Mouse (Mus musculus): ENCODE data around the gene Nck2.
"Not testable (repeated sequence)": the region's sequence is repeated elsewhere in the genome, so short reads cannot be mapped to it uniquely, and the experiment has no call there.

Nck2 gene

DNA sequence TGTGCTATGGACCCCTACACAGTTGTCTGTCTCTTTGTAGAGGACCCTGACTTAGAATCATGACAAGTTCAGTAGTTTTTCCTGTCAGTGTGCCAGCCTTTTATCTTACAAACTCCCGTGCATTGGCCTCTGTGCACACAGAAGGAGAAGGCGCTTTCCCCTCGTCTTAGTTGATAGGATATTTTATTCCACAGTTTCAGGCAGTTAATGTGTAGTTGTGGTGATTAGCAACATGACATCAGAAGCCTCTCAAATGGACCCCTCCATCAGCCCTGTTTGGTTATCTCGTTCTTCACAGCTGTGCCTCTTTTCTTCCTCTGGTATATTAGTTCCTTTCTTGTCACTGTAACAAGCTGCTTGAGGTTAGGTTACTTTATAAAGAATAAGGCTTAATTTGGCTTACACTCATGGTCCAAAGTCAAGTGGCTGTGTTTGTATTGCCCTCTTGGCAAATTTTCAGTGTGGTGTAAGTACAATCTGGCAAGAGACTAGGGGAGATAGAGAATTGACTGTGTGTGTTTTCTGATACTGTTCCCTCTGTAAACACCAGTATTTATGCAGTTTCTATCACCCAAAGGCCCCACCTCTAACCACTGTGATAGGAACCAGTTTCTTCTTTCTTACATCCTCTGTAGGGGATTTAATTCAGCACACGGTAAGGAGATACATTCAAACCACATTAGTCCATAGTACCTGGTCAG lies 89.8 kb downstream of the Nck2 start:
- no peak for DNase-seq (ENCODE audit: extremely low spot score, low spot score)

DNA sequence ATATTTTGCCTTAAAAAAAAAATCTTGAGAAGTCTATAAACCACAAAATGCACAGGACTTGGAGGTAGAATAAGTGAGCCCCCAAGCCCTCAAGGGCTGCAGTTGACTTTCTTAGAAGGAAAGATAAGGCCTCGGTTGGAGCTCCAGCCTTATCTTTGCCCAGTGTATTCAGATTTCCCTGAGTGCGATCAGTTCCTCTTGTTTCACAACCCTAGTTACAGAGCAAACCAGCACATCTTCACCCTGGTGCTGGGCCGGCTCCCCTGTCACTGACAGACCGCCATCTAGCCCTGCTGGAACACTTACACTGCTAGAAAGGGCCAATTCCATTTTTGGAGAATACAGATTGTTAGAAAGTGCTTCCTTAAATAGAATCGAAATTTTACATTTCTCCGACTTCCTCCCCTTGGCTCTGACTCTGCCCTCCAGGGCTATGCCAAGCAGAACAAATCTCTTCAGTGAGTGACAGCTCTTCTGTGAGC lies 91.2 kb downstream of the Nck2 start:
- DNase-seq (ENCODE audit: extremely low spot score, low spot score), result no peak

- DNase-seq (ENCODE audit: extremely low spot score, low spot score), result no peak
Measured at GRCm38 (mm10) chr1:43536266-43536665, 91.9 kb downstream of the Nck2 start.

- no peak for DNase-seq (ENCODE audit: extremely low spot score, low spot score)
Measured at GRCm38 (mm10) chr1:43537021-43537420, 92.6 kb downstream of the Nck2 start.

GRCm38 (mm10) chr1:43537496-43537895 lies 93.1 kb downstream of the Nck2 start:
- no peak for DNase-seq (ENCODE audit: extremely low spot score, low spot score)

DNA sequence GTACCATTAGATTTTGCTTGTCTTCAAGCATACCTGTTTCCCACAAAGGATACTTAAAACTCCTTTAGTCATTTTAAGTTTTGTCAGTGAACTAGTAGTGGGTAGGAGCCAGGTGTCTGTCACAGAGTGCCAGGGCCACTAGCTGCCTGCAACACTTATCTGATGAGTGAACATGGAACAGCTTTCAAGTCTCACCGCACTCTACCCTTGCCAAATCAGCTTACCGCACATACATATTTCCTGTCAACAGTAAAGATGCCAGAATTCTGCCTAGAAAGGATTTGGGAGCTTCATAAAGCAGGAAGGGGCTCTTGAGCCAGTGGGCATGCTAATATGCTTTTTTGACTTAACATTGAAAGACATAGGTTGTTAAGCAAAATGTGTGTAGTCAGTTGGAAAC lies 94.3 kb downstream of the Nck2 start:
- DNase-seq (ENCODE audit: extremely low spot score, low spot score), result no peak

- DNase-seq (ENCODE audit: extremely low spot score, low spot score), result no peak
Measured at GRCm38 (mm10) chr1:43539689-43540380, 95.5 kb downstream of the Nck2 start.

DNA sequence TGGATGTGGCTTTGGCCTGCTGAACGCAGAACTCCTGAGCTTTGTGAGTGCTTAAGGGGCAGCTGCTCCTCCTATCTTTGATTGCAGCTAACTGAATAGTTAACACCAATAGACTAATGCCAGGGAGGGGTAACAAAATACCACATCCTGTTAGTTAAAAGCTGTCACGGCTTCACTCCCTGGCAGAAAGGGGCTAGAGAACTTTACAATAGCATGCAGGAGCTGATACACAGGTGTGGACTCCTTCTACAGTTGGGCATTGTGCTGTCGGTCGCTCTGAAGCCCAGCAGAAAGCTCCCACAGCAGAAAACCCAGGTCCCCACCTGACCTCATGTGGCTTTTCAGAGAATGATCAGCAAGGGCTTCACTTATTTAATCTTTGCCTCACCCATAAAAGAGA lies 98.0 kb downstream of the Nck2 start:
- DNase-seq (ENCODE audit: extremely low spot score, low spot score), result no peak

DNA sequence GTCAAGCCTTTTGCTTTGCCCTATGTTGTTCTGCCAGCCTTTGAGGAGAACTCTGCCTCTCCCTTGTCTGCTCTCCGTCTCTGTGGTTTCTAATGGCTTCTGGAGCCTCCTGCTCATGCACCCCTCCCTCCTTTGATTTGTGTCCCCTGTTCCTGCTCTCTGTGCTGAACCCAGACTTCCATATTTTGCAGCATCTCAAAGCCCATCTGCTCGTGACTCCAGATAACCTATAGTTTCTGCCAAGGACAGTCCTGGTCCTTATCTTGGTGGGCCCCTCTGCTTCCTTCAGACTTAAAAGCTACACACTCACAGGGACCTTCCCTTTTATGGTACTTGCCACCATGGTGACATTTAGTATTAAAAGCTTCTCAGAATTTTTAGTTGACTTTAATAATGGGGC lies 103.3 kb downstream of the Nck2 start:
- no peak for DNase-seq (ENCODE audit: extremely low spot score, low spot score)

GRCm38 (mm10) chr1:43548749-43549148 lies 104.4 kb downstream of the Nck2 start:
- DNase-seq (ENCODE audit: extremely low spot score, low spot score), result no peak

GRCm38 (mm10) chr1:43550525-43550924 lies 106.1 kb downstream of the Nck2 start:
- DNase-seq (ENCODE audit: extremely low spot score, low spot score), result no peak

GRCm38 (mm10) chr1:43553989-43554679 lies 109.8 kb downstream of the Nck2 start:
- DNase-seq (ENCODE audit: extremely low spot score, low spot score), result not testable (repeated sequence)

GRCm38 (mm10) chr1:43555222-43555974 lies 111.0 kb downstream of the Nck2 start:
- DNase-seq (ENCODE audit: extremely low spot score, low spot score), result no peak

DNA sequence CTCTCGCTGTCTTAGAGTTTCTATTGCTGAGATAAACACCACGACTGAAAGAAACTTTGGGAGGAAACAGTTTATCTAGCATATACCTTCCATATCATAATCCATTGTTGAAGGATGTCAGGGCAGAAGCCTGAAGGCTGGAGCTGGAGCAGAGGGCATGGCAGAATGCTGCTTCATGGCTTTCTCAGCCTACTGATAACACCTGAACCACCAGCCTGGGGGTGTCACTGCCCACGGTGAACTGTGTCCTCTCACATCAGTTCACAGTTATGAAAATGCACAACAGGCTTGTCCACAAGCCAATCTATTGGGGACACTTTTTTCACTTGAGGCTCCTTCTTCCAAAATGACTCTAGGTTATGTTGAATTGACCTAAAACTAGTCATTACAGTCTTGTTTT lies 114.0 kb downstream of the Nck2 start:
- DNase-seq (ENCODE audit: extremely low spot score, low spot score), result no peak

DNA sequence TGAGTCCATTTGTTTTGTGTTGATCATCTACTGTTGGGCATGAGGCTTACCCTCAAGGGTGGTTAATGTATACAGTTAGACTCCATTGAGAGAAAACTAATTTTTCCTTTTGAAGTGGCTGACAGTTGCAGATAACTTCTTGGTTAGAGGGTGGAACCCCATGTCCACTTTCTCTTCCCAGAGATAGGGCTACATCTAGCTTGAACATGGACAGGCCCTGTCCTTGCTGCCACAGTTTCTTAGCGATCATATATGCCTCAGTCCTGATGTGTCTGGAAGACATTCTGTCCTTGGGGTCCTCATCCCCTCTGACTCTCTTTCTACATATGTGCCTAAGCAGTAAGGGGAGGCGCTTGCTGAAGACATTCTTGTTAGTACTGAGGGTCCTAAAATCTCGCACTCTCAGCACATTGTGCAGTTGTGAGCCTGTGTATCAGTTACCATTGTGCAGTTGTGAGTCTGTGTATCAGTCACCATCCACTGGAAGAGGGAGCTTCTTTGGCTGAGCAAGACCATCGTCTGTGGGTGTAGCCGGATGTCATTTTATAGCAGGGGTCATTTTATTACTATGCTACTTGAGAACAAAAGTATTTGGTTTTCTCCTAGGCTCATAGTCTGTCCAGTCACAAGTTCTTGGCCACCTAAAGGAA lies 114.8 kb downstream of the Nck2 start:
- DNase-seq (ENCODE audit: extremely low spot score, low spot score), result no peak

- DNase-seq (ENCODE audit: extremely low spot score, low spot score), result no peak
Measured at GRCm38 (mm10) chr1:43561085-43561484, 116.7 kb downstream of the Nck2 start.

GRCm38 (mm10) chr1:43562002-43562666 lies 117.8 kb downstream of the Nck2 start:
- no peak for DNase-seq (ENCODE audit: extremely low spot score, low spot score)

DNA sequence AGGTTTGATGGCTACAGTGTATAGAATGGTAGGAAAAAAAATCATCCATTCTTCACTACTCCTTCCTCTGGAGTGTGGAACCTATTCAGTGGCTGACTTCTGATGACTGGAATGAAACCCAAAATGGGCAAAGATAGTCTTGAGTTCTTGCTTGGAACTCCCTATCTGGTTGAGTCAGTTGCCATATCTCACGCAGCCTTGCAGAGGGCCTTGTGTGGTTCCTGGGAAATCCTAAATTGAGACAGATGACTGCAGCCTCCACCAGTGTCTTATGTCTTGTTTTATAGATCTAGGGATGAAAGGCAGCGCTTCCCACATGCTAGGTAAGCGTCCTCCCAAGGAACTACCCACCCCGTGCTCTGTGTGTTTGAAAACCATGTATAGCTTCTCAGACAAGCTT lies 120.9 kb downstream of the Nck2 start:
- no peak for DNase-seq (ENCODE audit: extremely low spot score, low spot score)

DNA sequence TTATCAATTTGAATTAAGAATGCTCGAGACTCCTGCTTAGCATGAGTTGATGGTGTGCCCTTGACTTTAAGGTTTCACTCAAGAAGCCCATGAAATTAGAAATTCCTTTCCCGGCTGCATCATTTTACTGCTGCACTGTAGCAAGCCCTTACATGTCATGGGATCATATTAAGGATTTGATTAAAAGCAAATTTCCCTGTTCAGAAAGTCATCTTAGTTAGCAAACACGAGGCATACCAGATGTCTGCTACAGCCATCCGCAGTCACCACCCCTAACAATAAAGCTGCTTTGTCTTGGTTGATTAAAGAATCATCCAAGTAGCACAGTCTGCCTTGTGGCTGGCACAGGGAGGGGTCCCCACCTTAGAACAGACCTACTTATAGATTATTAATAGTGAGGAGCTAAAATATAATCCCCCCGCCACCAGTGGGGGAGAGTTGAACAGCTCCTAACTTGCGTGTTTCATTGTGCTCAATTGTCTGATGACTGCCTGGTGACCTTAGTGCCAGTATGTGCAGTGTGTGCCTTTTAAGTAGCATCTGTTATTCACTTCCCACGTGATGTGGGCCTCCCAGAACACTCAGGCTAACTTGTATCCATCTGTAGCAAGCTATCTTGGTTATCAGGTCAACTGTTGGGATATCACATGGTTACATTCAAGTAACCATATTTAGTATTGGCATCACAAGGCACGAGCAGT lies 122.4 kb downstream of the Nck2 start:
- DNase-seq (ENCODE audit: extremely low spot score, low spot score), result no peak

DNA sequence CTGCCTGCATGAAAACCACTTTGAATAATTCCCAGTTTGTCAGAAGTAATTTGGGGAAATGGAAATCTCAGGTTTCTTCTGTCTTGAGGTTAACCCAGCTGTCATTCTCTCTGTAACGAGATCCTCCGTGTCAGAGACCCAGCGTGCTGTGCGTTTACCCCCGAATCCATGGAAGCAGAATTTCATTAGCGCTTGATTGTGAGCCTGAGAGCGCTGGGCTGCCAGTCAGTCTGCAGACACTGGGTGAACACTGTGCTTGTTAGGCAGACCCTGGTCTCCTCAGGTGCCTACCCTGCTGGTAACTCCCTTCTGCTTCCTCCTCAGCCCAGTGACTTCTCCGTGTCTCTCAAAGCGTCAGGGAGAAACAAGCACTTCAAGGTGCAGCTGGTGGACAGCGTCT lies 124.4 kb downstream of the Nck2 start:
- DNase-seq (ENCODE audit: extremely low spot score, low spot score), result no peak
